Mouse (Mus musculus) megakaryocyte, embryonic 14.5 days (primary cell): ENCODE measurements around the gene Mapkapk5.

Experiments
- FLI1 ChIP-seq: IDR thresholded peaks from 2 replicates; pipeline ENCODE4 v1.6.1; 2012; ENCODE audit warnings: low read length, inconsistent platforms, mixed read lengths
- GATA1 ChIP-seq: IDR thresholded peaks from 3 replicates; pipeline ENCODE4 v1.6.1; 2012; ENCODE audit warnings: mixed read lengths, low read length, inconsistent platforms, borderline replicate concordance

DNA sequence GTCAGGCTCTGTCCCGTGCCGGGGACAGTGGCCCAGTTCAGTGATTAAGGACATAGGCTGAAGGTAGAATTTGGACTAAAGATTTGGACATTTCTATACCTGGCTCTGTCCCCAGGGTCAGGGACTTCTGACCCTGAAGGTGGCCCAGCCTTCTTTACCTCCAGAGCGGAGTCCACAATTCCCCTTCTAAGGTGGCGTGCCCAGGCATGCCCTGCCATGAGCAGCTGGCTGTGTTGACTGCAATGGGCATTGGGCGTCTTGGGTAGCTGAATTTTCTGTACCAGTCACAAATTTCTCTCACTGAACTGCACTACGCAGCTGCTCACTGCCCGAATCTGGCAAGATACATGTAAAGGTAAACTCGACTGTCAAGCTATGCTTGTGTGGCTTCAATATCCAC is 36.2 kb upstream of the Mapkapk5 start:
- no peak for TF ChIP-seq FLI1
- no peak for TF ChIP-seq GATA1
